In the genomic region with DNA sequence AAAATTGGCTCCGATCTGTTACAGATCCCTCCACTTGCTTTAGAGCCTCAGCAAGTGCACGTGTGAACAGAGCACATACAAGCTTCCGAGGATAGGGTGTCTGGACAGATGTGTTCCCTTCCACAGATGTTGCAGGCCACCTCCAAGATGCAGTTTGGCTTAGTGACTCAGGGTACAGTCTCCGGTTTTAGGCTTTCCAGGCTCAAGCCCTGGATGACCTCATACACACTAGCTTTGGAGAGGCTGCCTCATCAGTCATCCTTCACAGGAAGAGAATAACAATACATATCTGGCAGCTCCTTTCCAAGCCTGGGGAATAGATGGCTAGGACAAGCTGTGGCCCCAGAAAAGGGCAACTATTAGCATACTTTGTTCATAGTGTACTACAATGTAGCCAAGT, we compare ENCODE assay signal across 28 mouse cellular contexts.
DNase-seq lines count a peak whose midpoint lies in the region; ATAC-seq and TF ChIP-seq lines count a peak whose summit lies in the region.
"Had no signal": no experiment of that assay in that cellular context is flagged by ENCODE, and none has a peak within 500 bp of the region (broad histone marks: within the 10 kb centered on the region; RNA-seq: fewer than 3 reads in every experiment).

No protein-coding gene starts in this region.

- no peak for TF ChIP-seq EP300 in heart, postnatal 0 days (IDR thresholded peaks at IDR 0.05; ENCODE audit: low read depth)

- H3K4me2 ChIP-seq in embryonic facial prominence, embryonic 14.5 days (ENCODE audit: low read depth, low read length): no peak overlapping the region
- H3K4me2 ChIP-seq in heart, postnatal 0 days (ENCODE audit: low read depth, low read length): no peak overlapping the region
- no peak overlapping the region for H3K4me2 ChIP-seq in lung, embryonic 14.5 days
- no peak overlapping the region for H3K4me2 ChIP-seq in midbrain, embryonic 11.5 days
- H3K4me2 ChIP-seq: embryonic facial prominence, embryonic 15.5 days; forebrain, embryonic 13.5 days; hindbrain, embryonic 14.5 days; limb, embryonic 12.5 days; liver, embryonic 15.5 days; neural tube, embryonic 12.5 days had no signal

- no peak overlapping the region for H3K27ac ChIP-seq in embryonic facial prominence, embryonic 14.5 days (replicated peaks; ENCODE audit: low read depth, low read length)
- H3K27ac ChIP-seq in embryonic facial prominence, embryonic 10.5 days (replicated peaks): no peak overlapping the region
- H3K27ac ChIP-seq in heart, postnatal 0 days (ENCODE audit: low read depth): peak overlapping the region; percentile 46
- no peak overlapping the region for H3K27ac ChIP-seq in lung, embryonic 14.5 days (ENCODE audit: low read depth)
- no peak overlapping the region for H3K27ac ChIP-seq in midbrain, embryonic 11.5 days (ENCODE audit: low read depth, low read length)
- H3K27ac ChIP-seq in midbrain, embryonic 10.5 days (replicated peaks): no peak overlapping the region
- H3K27ac ChIP-seq: embryonic facial prominence, embryonic 15.5 days; forebrain, embryonic 13.5 days; hindbrain, embryonic 14.5 days; layer of hippocampus, adult 2 months; left cerebral cortex, adult 2 months; liver, embryonic 15.5 days; neural tube, embryonic 12.5 days; stomach, postnatal 0 days had no signal

- peaks cover 17% of the 10 kb centered on the region for H3K4me1 ChIP-seq in embryonic facial prominence, embryonic 14.5 days (ENCODE audit: control insufficient read depth, insufficient read depth, low read length)
- peaks cover 51% of the 10 kb centered on the region for H3K4me1 ChIP-seq in embryonic facial prominence, embryonic 10.5 days
- H3K4me1 ChIP-seq in heart, postnatal 0 days (ENCODE audit: control insufficient read depth, insufficient read depth): peaks cover 44% of the 10 kb centered on the region
- H3K4me1 ChIP-seq in lung, embryonic 14.5 days (ENCODE audit: insufficient read depth): no peaks in the 10 kb centered on the region; the same call in 1 of the 2 replicates
- 0 out of 2 replicates have a peak, but pooled peaks cover 2% of the 10 kb centered on the region for H3K4me1 ChIP-seq in midbrain, embryonic 11.5 days (ENCODE audit: control insufficient read depth, insufficient read depth, low read length)
- H3K4me1 ChIP-seq in midbrain, embryonic 10.5 days: peaks cover 37% of the 10 kb centered on the region

- peak; percentile 13 for DNase-seq in embryonic facial prominence, embryonic 14.5 days (ENCODE audit: low spot score)
- DNase-seq in embryonic facial prominence, embryonic 10.5 days (ENCODE audit: low spot score): no peak
- DNase-seq in heart, postnatal 0 days (ENCODE audit: low spot score): no peak
- DNase-seq in heart, adult 8-10 months (ENCODE audit: low spot score): no peak
- peak; percentile 49 for DNase-seq in lung, embryonic 14.5 days
- DNase-seq in lung, postnatal 10 days: no peak
- peak; percentile 53 for DNase-seq in midbrain, embryonic 11.5 days (ENCODE audit: low spot score, missing footprints)
- no peak for DNase-seq in midbrain, embryonic 10.5 days (ENCODE audit: low spot score)
- DNase-seq: adrenal gland, adult 2 months; adrenal gland, postnatal 36 days; cerebellum, adult 18-20 months; cerebellum, postnatal 10 days; gastrocnemius, postnatal 14 days; kidney, postnatal 14 days; right cerebral cortex, adult 18-20 months; thymus, adult 18-20 months had no signal

- no peaks in the 10 kb centered on the region for H3K36me3 ChIP-seq in embryonic facial prominence, embryonic 14.5 days (ENCODE audit: control insufficient read depth, insufficient read depth, low read length)
- H3K36me3 ChIP-seq in embryonic facial prominence, embryonic 10.5 days (replicated peaks): no peaks in the 10 kb centered on the region
- H3K36me3 ChIP-seq in heart, postnatal 0 days (replicated peaks; ENCODE audit: control insufficient read depth, insufficient read depth, low read length): no peaks in the 10 kb centered on the region
- no peaks in the 10 kb centered on the region for H3K36me3 ChIP-seq in lung, embryonic 14.5 days (ENCODE audit: insufficient read depth)
- H3K36me3 ChIP-seq in midbrain, embryonic 11.5 days (ENCODE audit: control insufficient read depth, insufficient read depth, low read length): no peaks in the 10 kb centered on the region
- H3K36me3 ChIP-seq in midbrain, embryonic 10.5 days: no peaks in the 10 kb centered on the region
- H3K36me3 ChIP-seq: embryonic facial prominence, embryonic 15.5 days; limb, embryonic 12.5 days; liver, embryonic 15.5 days; neural tube, embryonic 12.5 days had no signal

- H3K4me3 ChIP-seq in embryonic facial prominence, embryonic 14.5 days (ENCODE audit: low read depth, low read length): no peak overlapping the region
- no peak overlapping the region for H3K4me3 ChIP-seq in embryonic facial prominence, embryonic 10.5 days
- no peak overlapping the region for H3K4me3 ChIP-seq in heart, postnatal 0 days (ENCODE audit: low read depth, low read length)
- H3K4me3 ChIP-seq in lung, embryonic 14.5 days (ENCODE audit: low read depth, low read length): no peak overlapping the region
- H3K4me3 ChIP-seq in midbrain, embryonic 11.5 days (ENCODE audit: low read depth, low read length): no peak overlapping the region
- H3K4me3 ChIP-seq in midbrain, embryonic 10.5 days: no peak overlapping the region
- H3K4me3 ChIP-seq: embryonic facial prominence, embryonic 15.5 days; forebrain, embryonic 13.5 days; layer of hippocampus, adult 2 months; left cerebral cortex, adult 2 months; limb, embryonic 12.5 days; liver, embryonic 15.5 days; neural tube, embryonic 12.5 days had no signal

- no peaks in the 10 kb centered on the region for H3K27me3 ChIP-seq in embryonic facial prominence, embryonic 14.5 days (replicated peaks; ENCODE audit: control insufficient read depth, insufficient read depth, low read length)
- no peaks in the 10 kb centered on the region for H3K27me3 ChIP-seq in embryonic facial prominence, embryonic 10.5 days (replicated peaks; ENCODE audit: low read depth, poor library complexity, severe bottlenecking)
- no peaks in the 10 kb centered on the region for H3K27me3 ChIP-seq in heart, postnatal 0 days (ENCODE audit: control insufficient read depth, insufficient read depth, low read length)
- H3K27me3 ChIP-seq in lung, embryonic 14.5 days (ENCODE audit: insufficient read depth, low read length): no peaks in the 10 kb centered on the region
- H3K27me3 ChIP-seq in midbrain, embryonic 11.5 days (ENCODE audit: control insufficient read depth, insufficient read depth, low read length): no peaks in the 10 kb centered on the region
- peaks cover 17% of the 10 kb centered on the region; the same call in 1 of the 2 replicates for H3K27me3 ChIP-seq in midbrain, embryonic 10.5 days (ENCODE audit: low read depth, poor library complexity, severe bottlenecking)
- H3K27me3 ChIP-seq: CH12.LX; embryonic facial prominence, embryonic 15.5 days; forebrain, embryonic 13.5 days; limb, embryonic 12.5 days; neural tube, embryonic 12.5 days had no signal

- WGBS in embryonic facial prominence, embryonic 14.5 days: 59% methylated on average over 4 of the region's 4 CpGs
- 85% methylated on average over 4 of the region's 4 CpGs for WGBS in embryonic facial prominence, embryonic 10.5 days
- WGBS in heart, postnatal 0 days: 49% methylated on average over 4 of the region's 4 CpGs
- 46% methylated on average over 4 of the region's 4 CpGs for WGBS in lung, embryonic 14.5 days
- 82% methylated on average over 4 of the region's 4 CpGs for WGBS in midbrain, embryonic 11.5 days
- WGBS in midbrain, embryonic 10.5 days: 89% methylated on average over 4 of the region's 4 CpGs

- no peak for ATAC-seq in embryonic facial prominence, embryonic 14.5 days (ENCODE audit: low read depth)
- ATAC-seq in heart, postnatal 0 days (ENCODE audit: insufficient read depth, low read depth): peak; percentile 31; the same call in 1 of the 2 replicates
- peak; percentile 54 for ATAC-seq in lung, embryonic 14.5 days (ENCODE audit: insufficient read depth)
- ATAC-seq in midbrain, embryonic 11.5 days (ENCODE audit: low FRiP score): no peak
- ATAC-seq: forebrain, embryonic 13.5 days; intestine, postnatal 0 days; midbrain, embryonic 16.5 days had no signal

- no peak for TF ChIP-seq CTCF in heart, postnatal 0 days (IDR thresholded peaks at IDR 0.05; ENCODE audit: low read depth)
- no peak for TF ChIP-seq CTCF in lung, embryonic 14.5 days (IDR thresholded peaks at IDR 0.05; ENCODE audit: low read depth)

- H3K9me3 ChIP-seq in embryonic facial prominence, embryonic 14.5 days (ENCODE audit: control insufficient read depth, low read length): no peaks in the 10 kb centered on the region
- no peaks in the 10 kb centered on the region for H3K9me3 ChIP-seq in embryonic facial prominence, embryonic 10.5 days
- no peaks in the 10 kb centered on the region for H3K9me3 ChIP-seq in heart, postnatal 0 days (replicated peaks; ENCODE audit: control insufficient read depth, low read length)
- no peaks in the 10 kb centered on the region for H3K9me3 ChIP-seq in lung, embryonic 14.5 days (ENCODE audit: low read depth, low read length)
- no peaks in the 10 kb centered on the region for H3K9me3 ChIP-seq in midbrain, embryonic 11.5 days (ENCODE audit: control insufficient read depth, low read length)
- no peaks in the 10 kb centered on the region for H3K9me3 ChIP-seq in midbrain, embryonic 10.5 days (replicated peaks)
- H3K9me3 ChIP-seq: embryonic facial prominence, embryonic 15.5 days; forebrain, embryonic 13.5 days; limb, embryonic 12.5 days; liver, embryonic 15.5 days; neural tube, embryonic 12.5 days had no signal

- H3K9ac ChIP-seq in embryonic facial prominence, embryonic 14.5 days (ENCODE audit: low read depth, low read length): no peak overlapping the region
- H3K9ac ChIP-seq in heart, postnatal 0 days (replicated peaks; ENCODE audit: low read depth, low read length): no peak overlapping the region
- no peak overlapping the region for H3K9ac ChIP-seq in lung, embryonic 14.5 days
- no peak overlapping the region for H3K9ac ChIP-seq in midbrain, embryonic 11.5 days (ENCODE audit: low read length)
- H3K9ac ChIP-seq: embryonic facial prominence, embryonic 15.5 days; forebrain, embryonic 13.5 days; hindbrain, embryonic 14.5 days; limb, embryonic 12.5 days; liver, embryonic 15.5 days; neural tube, embryonic 12.5 days had no signal

Comparison
In these comparisons a context has a peak if more than half of its experiments do, and no peak if none do; other contexts are left out.
1. DNase-seq: peak in embryonic facial prominence, embryonic 14.5 days (single experiment), lung, embryonic 14.5 days (single experiment) and midbrain, embryonic 11.5 days (single experiment); none in embryonic facial prominence, embryonic 10.5 days (single experiment), heart, postnatal 0 days (single experiment), heart, adult 8-10 months (single experiment), lung, postnatal 10 days (single experiment) and midbrain, embryonic 10.5 days (single experiment).
2. ATAC-seq: peak in heart, postnatal 0 days (single experiment) and lung, embryonic 14.5 days (single experiment); none in embryonic facial prominence, embryonic 14.5 days (single experiment) and midbrain, embryonic 11.5 days (single experiment).